Mouse (Mus musculus): Measurements from ENCODE around the gene Ddx23.

Gene Ddx23

DNA sequence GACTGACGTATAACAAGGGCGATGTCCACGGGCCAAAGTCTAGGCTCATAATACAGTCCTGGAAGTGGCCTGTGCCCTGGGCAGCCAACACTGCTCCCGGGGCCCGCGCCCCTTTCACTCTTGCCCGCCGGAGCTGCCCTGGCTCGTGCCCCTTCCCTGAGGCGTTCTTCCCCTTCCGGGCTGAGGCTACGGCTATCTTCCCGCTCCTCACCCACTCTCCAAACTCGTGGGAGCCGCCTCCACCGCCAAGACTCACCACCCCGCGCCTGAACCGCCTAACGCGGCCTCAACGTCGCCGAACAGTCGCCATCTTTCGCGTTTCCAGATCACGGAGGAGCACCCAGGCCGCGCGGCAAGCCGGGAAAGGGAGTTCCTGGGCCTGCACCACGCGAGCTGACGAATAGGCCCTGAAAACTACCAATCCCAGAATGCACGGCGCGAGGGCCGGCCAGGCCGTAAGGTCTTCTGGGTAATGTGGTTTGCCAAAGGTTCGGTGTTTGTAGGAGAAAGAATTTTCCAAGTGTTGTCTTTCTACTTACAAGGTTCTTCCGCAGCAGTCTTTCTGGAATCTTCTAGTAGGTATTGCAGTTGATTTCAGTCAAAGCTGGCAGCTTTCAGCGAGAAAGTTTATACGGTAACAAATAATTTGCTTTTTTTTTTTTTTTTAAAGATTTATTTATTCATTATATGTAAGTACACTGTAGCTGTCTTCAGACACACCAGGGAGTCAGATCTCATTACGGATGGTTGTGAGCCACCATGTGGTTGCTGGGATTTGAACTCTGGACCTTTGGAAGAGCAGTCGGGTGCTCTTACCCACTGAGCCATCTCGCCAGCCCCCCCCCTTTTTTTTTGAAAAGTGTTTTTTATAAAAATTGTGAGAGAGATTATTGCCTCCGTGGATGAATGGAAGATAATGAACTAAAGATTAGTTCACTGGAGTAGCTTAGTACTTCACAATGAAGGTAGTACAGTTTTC, at the start of gene Ddx23:
Ddx23 (minus strand) TSS at position 328 of the 979 bp plus-strand sequence.
- DNase-seq: peak; percentile 98

DNA sequence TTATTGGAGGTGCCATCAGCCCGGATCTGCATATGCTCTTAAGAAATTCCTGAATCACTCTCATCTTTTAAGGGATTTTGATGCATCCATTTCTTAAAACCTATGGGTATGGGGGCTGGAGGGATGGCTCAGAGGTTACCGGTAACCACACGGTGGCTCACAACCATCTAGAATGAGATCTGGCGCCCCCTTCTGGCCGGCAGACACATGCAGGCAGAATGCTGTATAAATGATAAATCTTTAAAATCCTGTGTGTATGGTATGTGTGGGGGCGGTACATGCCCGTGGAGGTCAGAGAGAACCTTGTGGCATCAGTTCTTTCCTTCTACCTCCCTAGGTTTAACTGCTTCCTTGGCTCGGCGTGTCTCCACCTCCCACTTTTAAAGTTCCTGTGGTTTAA, 47.7 kb upstream of the Ddx23 start:
- DNase-seq: peak; percentile 85

DNA sequence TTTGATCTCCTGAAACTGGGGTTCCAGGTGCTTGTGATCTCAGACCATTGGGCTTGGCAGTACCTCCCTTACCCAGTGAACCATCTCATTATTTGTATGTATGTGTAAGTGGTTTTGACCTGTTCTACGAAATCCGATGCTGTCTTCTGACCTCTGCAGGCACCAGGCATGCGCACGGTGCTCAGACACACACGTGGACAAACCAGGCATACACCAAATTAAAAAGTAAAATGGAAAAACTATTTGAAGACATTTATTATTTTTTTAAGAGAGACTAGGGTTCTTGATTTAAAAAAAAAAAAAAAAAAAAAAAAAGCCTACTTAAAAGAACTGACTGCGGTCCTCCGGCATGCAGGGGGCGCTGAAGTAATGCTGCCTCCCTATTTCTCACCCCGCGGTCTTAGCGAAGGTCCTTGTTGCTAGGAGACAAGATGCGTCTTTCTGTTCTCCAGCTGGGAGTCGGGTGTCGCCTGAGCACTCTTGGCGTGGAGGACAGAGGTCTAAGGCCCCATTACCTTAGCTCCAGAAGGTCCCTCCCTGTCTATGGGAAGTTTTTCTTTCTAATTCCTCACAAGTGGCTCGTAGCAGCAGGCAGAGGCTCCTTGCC, 45.2 kb upstream of the Ddx23 start, which contains the start of gene Ccdc65:
Ccdc65 (plus strand) TSS at position 442 of the 607 bp plus-strand sequence.
- DNase-seq: peak; percentile 97

GRCm38 (mm10) chr15:98704312-98704711, 41.6 kb upstream of the Ddx23 start:
- DNase-seq: no peak

DNA sequence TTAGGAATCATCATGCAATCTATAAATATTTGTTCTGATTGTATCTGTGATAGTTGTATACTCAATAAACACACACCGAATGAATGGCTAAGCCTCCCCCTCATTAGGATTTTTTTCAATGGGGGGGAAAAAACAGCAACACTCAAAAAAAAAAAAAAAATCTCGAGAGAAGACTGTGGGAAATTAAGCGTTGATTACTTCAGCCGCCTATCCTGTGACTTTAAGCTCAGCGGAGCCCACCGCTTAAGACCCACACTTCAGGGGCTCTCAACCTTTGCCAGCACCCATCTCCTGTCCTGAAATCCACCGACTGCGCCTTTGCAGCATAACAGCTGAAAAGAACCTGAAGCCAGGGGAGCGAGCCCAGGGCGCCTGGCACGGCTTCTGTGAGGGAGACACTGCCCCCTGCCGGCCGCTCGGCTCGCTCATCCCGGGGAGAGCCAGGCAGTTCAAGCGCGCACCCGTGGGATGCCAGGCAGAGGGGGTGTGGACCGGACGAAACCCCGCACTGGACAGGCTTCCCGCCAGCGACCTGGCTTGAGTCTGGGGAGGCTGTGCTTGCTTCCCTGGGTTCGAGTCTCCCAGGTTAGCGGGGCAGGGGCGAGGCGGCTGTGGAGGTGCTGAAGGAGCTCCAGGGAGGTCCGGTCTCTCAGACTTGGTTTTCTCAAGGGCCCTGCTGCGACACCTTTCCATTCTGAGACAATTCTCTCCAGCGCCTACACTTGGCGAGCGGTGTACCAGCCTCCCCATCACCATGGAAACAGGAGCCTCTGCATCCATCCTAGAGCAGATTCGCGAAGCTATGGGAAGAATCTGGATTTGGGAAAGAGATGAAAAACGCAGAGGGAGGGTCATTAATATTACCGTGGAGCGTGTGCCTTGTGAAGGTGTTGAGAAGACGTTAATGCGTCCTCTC, 36.8 kb upstream of the Ddx23 start:
- DNase-seq: peak; percentile 91

GRCm38 (mm10) chr15:98696216-98696615, 33.5 kb upstream of the Ddx23 start:
- no peak for DNase-seq

GRCm38 (mm10) chr15:98695726-98696125, 33.0 kb upstream of the Ddx23 start:
- DNase-seq: peak; percentile 28

- DNase-seq: peak; percentile 65
Observed at GRCm38 (mm10) chr15:98692171-98692715, 29.5 kb upstream of the Ddx23 start.

DNA sequence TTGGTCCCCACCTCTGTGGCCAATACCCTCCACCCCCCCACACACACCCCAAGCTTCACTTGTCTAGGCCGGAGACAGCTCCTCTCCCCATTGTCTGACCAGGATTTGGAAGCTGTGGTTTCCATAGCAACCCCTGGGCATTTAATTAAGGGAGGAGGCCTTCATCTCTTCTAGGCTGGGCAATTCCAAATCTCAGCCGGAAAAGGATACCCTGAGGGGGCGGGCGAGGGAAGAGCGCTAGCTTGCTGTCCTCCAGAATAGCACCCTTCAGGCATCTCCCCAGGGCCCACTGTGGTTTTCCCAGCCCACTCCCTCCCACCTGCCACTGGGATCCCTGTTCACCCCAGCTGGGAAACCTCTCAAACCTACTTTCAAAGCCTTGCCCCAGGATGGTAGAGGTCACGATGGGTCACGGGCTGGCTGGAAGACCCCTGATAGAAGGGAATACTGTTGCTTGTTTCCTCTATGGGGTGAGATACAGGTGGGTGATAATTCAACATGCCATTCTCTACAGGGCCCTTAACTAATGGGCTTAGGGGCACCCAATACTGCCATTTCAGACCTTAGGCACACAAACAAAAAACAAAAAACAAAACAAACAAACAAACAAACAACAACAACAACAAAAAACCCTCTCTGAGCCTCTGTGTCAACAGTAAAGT, 28.9 kb upstream of the Ddx23 start:
- no peak for DNase-seq

GRCm38 (mm10) chr15:98689682-98690081, 27.0 kb upstream of the Ddx23 start:
- no peak for DNase-seq

GRCm38 (mm10) chr15:98685926-98686325, 23.2 kb upstream of the Ddx23 start:
- no peak for DNase-seq

DNA sequence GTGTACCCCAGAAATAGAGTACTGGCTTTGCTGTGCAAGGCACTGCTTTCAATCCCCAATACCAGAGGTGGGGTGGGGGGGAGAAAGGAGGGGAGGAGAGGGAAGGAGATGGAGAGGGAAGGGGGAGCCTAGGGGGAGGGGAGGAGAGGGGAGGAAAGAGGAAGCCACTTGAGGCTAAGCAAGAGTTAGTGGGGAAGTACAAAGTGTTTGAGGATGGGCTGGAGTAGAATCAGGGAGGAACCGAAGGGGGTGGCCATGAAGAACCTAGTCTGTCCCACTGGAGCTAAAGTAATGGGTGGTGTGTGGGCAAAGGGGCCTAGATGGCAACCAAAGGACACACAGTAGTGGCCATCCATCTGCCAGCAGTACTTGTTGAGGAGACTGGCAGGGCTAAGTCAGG, 21.1 kb upstream of the Ddx23 start:
- no peak for DNase-seq

- no peak for DNase-seq
Observed at GRCm38 (mm10) chr15:98683177-98683576, 20.5 kb upstream of the Ddx23 start.

- no peak for DNase-seq
Observed at GRCm38 (mm10) chr15:98681633-98682032, 18.9 kb upstream of the Ddx23 start.

- DNase-seq: no peak
Observed at GRCm38 (mm10) chr15:98680660-98681059, 18.0 kb upstream of the Ddx23 start.

GRCm38 (mm10) chr15:98677977-98678376, 15.3 kb upstream of the Ddx23 start:
- no peak for DNase-seq

DNA sequence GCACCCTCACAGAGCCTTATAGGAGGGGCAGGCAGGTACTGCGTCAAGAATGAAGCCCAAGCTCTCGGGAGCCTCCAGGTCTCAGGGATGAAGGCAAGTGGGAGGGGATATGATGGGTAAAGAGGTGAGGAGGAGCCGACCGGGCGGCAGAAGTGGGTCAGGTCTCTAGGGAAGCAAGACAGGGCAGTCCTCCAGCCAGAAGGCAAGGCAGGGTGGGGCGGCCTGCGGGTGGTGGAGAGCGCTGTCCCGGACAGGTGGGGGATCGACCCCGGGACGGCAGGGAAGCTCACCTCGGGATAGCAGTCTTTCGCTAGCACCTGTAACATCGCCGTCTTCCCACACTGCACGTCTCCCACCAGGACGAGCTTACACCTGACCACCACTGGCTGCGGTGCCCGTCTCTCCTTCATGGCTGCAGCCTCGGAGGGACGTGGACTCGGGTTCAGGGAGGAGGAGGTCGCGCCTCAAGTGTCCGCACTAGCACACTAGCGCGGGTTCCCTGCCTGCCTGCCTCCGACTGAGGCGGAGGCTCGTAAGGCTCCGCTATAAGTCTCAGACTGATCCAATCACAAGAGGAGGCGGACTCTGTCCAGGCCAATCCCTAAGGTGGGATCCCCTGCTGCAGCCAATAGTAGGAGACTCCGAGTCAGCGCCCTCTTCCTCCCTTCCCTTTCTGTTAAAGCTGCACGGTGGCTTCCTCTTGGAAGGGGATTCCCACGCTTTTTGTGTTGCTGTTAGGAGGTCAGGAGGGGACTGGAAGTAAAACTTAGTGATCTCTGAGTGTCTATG, 14.4 kb upstream of the Ddx23 start, which contains the start of gene Rnd1:
Rnd1 (minus strand) TSS at position 522 of the 789 bp plus-strand sequence.
- peak; percentile 91 for DNase-seq

- no peak for DNase-seq
Observed at GRCm38 (mm10) chr15:98676471-98676870, 13.8 kb upstream of the Ddx23 start.

DNA sequence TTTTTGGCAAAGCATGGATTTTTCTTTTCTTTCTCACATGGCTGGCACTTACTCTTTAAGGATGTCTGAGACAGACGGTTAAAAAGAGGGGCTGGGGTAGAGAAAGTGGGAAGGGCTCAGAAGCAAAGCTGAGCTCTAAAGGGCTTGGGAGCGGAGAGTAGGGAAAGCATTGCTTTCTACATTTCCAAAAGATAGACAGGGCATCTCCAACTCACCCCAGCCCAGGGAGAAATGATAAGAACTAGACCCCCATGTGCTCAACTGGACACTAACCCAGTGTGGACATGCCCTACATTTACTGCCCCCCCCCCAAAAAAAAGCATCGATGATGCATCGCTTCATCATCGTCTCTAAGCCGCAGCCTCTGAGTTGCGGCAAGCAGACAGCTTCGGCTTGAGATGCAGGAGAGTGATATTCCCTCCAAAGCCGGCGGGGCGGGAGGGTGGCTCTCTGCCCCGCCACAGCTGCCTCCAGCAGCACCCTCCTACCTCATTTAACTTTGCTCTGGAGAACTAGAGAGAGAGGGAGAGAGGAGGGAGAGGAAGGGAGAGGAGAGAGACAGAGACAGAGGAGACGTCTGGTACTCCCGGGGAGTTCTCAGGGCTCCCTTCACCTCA, 13.0 kb upstream of the Ddx23 start:
- DNase-seq: no peak

- no peak for DNase-seq
Observed at GRCm38 (mm10) chr15:98674994-98675545, 12.4 kb upstream of the Ddx23 start.
